Mouse (Mus musculus): ENCODE data around the gene Emc10.

Gene Emc10

DNA sequence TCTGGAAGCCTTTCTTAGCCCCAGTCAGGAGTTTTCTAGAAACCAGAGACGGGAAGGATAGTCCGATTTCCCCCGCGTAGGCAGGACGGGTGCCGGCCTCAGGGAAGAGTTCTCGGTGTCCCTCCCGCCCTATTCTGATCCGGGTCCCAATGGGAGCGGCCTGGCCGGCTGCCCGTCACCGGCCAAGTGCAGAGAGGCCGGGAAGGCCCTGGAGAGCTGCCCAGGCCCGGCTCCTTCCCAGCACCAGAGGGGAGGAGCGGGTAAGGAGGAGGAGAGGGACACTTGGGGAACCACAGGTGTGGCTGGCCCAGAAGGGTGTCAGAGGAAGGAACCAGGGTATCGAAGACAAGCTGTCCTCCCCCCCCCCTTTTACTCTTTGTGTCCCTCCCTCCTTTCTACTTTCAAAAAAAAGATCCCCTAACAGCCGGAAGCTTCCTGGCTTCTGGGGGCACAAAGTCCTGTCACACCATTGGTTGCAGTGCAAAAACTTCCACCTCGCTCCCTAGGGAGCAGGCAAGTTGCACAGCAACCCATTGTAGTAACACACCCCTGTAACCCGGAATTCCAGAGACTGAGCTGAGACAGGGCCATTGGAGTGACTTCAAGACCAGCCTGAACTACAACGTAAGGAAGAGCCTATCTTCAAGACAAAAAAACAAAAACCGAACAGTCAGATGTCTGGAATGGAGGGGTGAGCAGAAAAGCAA is 28.9 kb upstream of the Emc10 start:
- DNase-seq = peak; percentile 75

DNA sequence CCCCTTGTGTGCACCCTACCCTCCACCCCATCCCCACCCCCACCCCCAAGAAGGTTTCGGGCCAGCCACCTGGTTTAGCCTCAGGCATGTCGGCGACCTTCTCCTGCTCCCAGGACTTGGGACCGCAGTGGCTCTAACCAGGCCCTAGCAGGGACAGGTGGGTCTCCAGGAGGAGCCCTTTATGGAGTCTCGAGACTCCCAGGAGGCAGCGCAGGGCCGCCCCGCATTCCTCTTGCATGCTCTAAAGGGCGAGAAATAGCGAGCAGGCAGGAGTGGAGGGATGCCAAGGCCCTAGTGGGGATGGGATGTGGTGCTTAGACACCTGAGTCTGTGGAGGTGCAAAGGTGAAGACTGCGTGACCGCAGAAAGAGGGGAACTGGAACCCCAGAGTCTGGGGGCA is 28.2 kb upstream of the Emc10 start, which contains the start of gene Mybpc2:
Gene Mybpc2, minus strand, starts transcription at position 155 of the 400 bp plus-strand sequence.
- no peak for DNase-seq

DNA sequence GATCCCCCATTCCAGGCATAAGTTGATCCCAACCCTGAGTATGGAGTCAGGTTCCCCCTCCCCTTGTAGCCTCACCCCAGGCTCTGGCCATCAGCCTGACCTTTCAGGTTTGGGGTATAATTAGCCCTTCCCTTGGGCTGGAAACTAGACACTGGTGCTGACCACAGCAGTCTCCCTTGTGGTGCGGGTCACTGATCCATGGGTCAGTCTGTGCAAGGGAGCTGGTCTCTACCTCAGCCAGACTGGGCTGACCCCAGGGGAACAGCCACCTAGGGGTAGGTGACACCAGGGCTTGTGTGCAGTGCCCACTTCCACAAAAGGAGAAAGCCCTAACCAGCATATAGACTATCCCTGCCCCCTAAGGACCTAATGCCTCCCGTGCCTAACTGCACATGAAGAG is 26.7 kb upstream of the Emc10 start:
- DNase-seq = no peak

DNA sequence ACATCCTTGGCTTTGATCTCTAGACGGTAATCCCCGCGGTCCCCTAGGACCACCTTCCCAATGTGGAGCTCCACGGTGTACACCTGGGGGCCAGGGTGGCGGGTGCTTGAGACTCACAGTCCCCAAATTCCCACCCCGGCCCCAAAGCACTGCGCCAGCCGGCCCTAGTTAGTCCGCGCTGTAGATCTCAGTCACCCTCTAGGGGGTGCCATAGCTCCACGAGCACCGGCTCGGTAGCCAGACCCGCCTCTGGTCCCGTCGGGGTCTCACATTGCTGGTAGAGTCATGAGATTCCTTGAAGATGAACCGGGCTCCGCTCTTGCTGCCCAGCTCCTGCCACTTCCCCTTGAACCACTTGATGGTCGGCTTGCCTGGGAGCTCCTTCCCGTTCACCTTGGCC is 25.4 kb upstream of the Emc10 start:
- DNase-seq = no peak

DNA sequence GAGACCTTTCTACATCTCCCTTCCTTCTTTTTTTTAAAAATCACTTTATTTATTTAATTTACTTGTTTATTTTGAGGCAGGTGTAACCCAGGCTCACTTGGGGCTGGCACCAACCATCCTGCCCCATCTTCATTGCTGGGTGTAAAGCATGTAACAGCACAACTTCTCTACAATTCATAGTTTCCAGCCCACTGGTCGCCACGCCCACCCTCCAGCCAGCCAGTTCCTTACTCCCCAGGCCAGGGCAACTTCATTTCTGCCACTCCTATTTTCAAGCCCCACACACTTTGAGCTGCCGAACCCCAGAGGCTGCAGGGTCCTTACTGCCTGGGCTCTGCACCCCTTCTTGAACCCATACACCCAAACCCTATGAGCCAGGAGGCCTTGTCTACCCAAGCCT is 24.7 kb upstream of the Emc10 start:
- DNase-seq = no peak

DNA sequence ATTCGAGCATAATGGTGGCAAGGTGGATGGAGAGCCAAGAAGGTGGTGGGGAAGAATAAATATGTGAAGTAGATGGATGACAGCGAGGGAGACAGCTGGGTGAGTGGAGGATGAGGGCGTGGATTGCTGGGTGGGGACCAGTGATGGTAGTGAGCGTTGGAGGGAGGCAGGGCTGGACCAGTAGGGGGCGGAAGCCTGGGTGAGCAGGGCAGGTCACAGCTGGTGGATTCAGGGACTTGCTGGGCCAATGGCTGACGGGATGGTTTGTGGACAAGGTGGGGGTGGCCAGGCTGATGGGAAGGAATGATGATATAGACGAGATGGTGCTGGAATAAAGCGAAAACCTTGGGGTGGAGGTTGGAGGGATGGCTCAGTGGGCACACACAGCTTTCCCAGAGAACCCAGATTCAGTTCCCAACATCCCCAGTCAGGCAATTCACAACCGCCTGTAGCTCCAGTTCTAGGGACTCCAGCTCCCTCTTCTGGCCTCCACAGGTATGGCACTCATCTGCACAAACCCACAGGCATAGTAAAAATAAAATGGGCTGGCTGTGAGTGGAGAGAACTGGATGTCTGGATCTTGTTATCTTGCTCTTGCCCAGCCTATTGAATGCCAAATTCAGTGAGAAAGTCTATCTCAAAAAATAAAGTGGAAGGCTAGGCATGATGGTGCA is 23.0 kb upstream of the Emc10 start:
- DNase-seq = no peak

DNA sequence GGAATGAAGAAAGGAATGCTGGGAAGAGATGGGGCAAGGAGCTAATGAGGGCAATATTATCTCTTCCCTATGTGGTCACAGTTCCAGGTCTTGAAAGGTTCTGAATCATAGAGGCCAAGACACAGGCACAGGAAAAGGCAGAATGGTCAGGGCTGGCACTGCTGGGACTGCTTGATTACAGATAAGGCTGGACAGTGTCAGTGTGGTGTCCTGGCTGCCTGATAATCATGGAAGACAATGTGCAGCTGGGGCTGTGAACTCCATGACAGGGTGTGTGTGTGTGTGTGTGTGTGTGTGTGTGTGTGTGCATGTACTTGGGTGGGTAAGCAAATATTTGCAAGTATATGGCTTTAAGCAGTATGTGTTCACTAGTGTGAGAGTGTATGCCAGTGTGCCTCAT is 11.2 kb upstream of the Emc10 start:
- DNase-seq = no peak

DNA sequence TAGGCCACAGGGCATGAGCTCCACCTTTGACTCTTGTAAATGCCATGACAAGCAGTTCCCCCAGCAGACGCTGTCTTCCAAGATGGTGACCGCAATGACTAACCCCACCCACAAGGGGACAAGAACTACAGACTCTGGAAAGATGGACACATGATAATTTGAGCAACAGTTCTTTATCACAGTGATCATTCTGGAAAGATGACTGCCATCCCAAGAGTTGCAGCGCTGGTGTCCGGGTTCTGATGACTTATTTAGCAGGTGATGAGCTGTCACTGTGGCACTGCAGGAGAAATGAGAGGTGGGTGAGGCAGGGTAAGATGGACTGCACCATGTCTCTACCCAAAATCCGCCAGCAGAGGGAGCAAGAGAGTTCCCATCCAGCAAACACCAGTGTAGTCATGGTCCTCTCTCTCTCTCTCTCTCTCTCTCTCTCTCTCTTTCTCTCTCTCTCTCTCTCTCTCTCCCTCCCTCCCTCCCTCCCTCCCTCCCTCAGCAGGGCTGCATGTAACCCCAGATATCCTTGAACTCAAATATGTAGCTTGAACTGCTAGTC is 5.3 kb upstream of the Emc10 start:
- peak; percentile 64 for DNase-seq

DNA sequence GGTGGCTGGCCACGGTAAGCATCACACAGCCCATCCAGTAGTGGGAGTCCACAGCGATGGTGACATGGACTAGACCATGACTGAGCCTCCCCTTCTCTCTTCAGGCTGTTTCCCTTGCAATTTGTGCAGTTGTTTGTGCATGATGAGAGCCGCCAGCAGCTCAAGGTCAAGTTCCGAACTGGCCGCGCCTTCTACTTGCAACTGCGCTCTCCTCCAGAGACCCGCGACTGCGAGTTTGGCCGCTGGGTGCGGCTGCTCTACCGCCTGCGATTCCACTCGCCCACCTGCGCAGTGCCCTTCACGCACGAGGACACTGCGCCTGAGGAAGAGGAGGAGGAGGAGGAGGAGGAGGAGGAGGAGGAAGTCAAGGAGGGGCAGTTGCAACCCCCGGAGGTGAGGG is 3.7 kb upstream of the Emc10 start:
- DNase-seq = no peak

DNA sequence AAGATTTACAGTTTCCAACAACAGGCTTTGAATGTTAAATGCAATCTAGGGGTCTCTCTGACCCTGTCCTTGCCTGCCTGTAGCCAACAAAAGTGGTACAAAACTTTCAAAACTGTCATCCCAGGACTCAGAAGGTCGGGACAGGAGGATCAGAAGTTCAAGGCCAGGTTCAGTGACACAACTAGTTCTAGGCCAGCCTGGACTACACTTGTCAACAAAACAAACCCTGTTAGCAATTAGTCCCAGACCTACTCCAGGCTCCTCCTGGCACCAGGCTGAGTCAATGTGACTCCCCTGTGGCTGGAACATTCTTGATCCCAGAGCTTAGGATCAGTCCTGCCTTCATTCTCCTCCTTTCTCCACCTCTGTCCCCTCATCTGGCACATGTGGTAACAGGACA is 2.6 kb upstream of the Emc10 start:
- DNase-seq = no peak

DNA sequence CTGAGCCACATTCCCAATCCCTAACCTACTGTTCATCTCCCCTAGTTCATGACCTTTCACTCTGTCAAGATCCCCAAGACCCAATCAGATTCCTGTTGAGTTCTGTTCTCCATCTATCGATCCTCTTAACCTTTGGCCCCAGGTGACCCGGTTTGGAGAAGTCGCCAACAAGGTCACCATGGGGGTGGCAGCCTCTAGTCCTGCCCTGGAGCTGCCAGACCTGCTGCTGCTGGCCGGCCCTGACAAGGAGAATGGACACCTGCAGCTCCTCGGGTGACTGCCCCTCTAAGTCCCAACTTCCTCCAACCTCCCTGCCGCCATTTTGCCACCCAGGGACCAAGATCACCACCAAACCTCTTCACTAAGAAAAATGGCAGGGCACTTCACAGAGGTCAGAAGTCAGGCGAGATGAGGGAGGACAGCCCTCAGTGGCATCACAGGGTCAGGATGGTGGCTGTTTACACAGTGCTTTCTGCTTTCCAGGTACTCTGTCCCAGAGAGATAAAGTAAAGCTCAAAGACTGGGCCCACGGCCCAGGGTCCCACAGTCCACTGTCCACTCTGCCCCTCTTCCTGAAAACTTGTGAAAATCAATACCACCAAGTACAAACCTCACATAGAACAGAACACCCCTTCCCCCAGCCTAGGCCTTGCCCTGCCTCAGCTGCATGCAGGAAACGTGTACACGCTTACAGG is 1.2 kb upstream of the Emc10 start:
- DNase-seq = peak; percentile 68

DNA sequence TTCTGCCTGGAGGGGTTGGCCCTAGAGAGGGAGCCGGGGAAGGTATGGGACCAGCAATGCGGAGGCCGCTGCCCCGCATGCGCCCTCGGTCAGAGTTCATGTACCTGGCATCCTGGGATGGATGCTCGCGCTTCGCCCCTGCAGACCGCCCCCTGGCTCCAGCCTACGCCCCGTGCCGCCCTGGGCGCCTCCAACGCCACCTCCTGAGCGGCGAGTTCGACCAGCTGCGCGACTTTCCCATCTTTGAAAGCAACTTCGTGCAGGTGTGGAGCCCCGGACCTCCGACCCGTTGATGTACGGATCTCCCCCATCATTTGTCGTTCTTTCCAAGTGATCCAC is 411 bp upstream of the Emc10 start:
- DNase-seq = no peak

DNA sequence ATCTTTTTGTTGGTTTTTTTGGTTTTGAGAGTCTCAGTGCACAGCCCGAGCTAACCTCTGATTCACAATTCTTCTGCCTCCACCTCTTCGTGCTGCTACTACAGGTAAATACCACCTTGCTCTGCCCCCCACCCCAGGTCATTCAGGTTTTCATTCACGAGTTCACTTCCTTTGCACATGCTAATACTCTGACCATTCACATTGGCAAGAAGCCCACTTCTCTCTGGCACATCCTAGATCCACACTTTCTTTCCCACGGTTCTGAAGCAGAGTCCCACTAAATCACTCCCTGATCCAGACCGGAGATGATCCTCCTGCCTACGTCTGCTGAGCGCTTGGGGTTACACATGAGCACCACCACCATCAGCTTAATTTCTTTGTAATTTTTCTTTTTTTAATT is 1.2 kb downstream of the Emc10 start:
- DNase-seq = peak; percentile 51

DNA sequence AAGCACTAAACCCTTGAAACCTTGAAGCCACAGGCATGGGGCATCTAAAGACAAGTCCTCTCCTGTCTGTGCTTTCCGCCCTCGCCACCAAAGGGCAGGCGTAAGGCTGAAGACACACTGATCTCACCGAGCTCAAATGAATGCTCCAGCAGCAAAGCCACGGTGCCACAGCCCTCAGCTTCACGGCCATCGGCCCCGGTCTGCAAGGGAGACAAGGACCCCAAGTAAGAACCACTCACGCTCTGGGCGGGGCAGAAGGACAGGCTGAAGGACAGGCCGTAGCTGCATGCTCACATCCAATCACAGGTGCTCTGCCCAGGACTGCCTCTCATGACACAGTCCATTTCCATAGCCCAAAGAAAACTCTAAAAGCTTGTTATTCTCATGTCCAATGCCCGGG is 1.6 kb downstream of the Emc10 start:
- DNase-seq = peak; percentile 46

DNA sequence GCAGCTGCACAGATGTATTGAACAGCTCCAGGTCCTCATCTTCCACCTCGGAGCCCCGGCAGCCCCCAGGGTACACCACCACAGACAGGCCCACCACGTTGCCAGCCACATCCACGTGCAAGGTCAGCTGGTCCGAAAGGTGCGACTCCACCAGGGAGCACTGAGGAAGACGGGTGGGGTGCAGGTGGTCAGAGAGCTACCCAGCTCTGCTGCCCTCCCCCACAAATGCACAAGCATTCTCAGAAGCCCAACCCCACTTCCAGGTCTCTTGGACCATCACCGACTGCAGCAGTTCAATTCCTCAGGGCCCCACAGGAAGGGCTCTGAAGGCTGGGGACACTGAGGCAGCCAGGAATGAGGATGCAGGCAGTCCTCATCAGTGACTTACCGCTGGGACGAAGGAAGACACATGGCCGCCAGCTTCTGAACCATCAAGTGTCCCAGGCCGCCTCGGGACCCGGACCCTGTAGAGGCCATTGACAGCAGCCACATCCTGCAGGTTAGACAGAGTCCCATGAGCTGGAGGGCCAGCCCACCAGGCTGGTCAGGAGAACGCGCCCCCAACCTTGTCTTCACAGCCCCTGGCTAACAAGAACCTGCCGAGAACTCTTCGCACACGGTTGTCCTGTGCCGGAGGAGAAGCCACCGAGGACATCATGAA is 4.0 kb downstream of the Emc10 start:
- DNase-seq = no peak

DNA sequence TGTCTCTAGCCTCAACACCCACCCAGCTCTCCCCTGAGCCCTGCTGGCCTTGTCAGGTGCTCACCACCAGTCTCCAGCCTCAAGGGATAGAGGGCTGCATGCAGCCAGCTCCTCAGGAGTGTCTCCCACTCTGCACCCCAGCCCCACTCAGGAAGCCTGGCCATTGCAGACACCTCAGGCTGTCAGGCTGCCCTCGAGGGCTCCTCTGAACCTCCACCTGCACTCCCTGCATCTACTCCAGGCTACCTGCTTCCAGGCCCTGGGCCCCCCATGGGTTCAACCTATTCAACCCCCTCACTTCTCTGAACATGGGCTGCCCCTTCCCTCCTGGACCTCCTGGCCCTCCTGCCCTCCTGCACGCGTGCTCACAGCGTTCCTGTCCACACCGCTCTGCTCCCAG is 4.9 kb downstream of the Emc10 start:
- DNase-seq = no peak

DNA sequence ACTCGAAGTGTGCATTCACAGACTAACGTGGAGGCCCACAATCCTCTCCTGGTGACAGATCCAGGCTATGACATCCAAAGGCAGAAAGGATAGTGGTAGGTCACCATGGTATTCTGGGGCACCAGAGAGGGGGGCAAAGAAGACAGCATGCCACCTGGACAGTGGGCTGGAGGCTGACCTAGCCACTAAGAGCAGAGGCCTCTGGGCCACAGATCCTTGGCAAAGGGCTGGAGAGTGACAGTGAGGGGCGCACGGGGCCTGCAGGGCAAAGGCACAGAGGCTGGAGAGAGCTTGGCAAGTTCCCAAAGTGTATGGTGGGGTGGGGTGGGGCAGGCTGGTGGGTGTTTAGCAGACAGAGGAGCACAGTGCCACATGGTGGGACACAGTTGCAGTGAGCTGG is 6.0 kb downstream of the Emc10 start:
- DNase-seq = peak; percentile 32

DNA sequence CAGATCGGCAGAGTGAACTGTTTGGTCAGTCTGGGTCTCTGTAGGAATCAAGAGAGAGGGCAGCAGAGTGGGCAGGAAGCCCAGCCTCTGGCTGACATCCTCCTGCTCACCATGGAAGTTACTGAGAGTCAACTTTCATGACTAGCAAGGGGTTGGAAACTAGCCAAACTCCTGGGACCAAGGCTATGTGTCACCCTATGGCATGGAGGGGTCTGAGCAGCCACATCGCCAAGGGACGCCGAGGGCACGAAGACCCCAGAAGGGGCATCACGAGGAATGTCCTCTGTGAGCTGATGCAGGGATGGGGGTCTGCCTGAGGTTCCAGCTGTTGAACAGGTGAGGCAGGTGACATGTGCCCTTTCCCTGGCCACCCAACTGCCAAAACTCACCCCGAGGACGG is 7.8 kb downstream of the Emc10 start:
- DNase-seq = peak; percentile 33

DNA sequence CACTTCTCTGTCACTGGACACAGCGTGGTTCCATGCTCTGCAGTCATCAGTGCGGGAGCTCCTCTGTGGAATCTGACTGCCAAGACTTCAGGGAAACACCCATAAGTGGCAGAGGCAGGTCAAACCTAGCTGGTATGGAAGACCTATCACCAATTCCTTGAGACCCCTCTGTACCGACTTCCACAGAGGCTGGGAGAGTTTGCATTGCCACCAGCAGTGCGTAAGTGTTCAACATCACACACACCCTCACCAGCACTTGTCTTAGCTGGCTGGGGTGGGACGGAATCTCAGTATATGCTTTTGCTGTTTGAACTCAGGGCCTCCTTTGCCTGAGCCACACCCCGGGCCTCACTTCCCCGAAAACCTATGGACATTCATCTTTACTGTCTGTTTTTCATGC is 8.4 kb downstream of the Emc10 start:
- peak; percentile 9 for DNase-seq

DNA sequence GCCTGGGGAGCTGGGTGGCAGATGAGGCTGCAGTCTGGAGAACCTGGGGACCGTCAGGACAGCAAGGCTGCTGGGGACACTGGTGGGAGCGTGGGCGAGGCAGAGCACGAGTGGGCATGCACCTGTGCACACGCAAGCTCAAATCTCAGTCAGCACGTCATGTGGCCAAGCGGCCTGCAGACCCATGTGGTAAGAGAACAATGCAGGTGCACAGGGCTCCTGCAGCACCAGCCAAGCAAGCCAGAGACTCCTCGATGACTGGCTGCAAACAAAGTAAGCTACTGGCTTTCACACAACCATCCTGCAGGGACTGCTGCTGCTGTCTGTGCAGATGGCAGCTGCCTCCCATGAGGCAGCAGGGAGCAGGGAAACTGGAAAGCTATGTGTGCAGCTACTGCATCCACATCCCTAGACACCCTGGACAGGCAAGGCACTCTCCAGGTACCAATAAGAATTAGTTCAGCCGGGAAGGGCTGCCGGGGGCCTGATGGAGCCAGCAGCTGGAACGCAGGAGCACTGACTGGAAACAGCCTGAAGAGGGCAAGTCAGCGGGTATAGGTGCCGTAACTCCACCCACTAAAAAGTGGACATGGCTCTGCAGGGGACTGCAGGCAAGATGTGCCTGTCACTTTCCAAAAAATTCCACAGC is 9.3 kb downstream of the Emc10 start:
- peak; percentile 18 for DNase-seq

DNA sequence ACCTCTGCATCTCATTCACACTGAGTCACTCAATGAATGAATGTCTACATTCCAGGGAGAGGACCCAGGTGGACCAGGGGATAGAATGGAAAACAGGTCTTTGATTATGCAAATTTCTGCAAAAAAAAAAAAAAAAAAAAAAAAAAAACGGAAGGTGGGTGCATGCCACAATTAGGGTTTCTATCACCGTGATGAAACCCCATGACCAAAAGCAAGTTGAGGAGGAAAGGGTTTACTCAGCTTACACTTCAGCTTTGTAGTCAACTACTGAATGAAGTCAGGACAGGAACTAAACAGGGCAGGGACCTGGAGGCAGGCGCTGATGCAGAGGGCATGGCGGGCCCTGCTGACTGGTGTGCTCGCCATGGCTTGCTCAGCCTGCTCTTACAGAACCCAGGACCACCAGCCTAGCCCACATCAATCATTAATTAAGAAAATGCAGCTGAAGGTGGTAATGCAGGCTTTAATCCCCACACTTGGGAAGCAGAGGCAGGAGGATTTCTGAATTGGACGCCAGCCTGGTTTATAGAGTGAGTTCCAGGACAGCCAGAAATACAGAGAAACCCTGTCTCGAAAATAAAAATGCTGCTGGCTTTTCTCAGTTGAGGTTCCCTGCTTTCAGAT is 10.6 kb downstream of the Emc10 start:
- DNase-seq = peak; percentile 16

DNA sequence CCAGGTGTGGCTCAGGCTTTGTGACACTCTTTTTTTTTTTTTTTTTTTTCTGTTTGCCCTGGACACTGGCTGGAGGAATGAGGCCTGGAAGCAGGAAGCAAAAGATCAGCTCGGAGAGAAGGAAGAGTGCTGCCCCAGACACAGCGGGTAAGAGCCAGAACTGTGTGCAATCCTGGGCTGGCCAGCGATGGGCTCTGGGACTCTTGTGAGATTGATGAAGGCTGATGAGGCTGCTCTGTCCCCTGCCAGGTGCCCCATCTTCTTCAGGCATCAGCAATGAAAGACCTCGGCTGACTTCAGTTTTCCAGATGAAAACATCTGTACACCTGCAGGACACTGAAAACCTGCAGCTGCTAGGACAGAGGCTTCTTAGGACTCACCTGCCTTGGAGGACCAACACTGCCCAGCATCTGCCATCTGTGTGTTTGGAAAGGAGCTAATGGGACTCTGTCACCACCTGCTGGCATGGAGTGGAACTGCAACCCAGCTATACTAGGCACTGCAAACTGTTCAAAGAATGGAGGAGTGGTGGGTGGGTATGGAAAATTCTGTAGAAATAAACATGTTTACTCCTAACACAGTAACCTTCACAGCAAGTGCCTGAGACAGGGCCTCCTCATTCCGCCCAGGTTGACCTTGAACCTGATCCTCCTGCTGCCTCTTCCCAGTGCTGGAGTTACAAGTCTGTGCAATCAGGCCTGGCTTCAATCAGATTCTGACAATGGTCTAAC is 11.3 kb downstream of the Emc10 start:
- peak; percentile 77 for DNase-seq

All from cerebellum, adult 11-12 months (tissue).